9 mouse cellular contexts compared by ENCODE assay signal in the genomic region with DNA sequence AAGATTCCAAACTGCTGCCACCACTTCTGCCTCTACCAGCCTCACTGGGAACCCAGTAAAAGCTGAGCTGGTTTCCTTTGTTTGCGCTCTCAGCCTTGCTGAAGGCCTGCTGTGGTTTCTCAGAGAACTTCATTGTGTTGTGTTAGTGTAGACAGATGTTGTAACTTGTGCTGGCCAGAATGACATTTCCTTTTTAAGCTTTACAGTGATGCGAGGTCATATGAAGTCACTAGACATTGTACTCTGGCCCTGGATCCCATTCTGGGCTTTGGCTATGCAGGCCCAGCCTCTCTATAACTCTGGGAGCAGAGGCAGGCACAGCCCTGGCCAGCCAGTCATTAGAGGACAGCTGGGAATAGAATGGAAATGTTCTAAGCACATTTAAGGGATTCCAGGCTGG.
DNase-seq lines count a peak whose midpoint lies in the region; ATAC-seq and TF ChIP-seq lines count a peak whose summit lies in the region.
"Had no signal": no experiment of that assay in that cellular context is flagged by ENCODE, and none has a peak within 500 bp of the region (broad histone marks: within the 10 kb centered on the region; RNA-seq: fewer than 3 reads in every experiment).

No protein-coding gene starts in this region.

- no peak for TF ChIP-seq EP300 in stomach, postnatal 0 days (optimal IDR thresholded peaks at IDR 0.05)

- intact Hi-C loops in gastrocnemius, adult 2 months (cut with DNase I): loop anchor here (2.0 to 5.0 kb wide), 2 partner anchors 21 to 76 kb away; no protein-coding TSS in a partner anchor
- intact Hi-C loops in gastrocnemius, postnatal 14 days (cut with DNase I; ENCODE audit: low total_unique reads): loop anchor here (10.0 kb wide), 1 partner anchor 73 kb away; no protein-coding TSS in a partner anchor

- H3K4me2 ChIP-seq in lung, embryonic 16.5 days (ENCODE audit: low read depth, low read length): no peak overlapping the region
- no peak overlapping the region for H3K4me2 ChIP-seq in intestine, embryonic 15.5 days (replicated peaks)
- no peak overlapping the region for H3K4me2 ChIP-seq in stomach, postnatal 0 days (replicated peaks; ENCODE audit: low read depth)

- H3K9me3 ChIP-seq in lung, embryonic 16.5 days (ENCODE audit: control insufficient read depth, low read length): no peaks in the 10 kb centered on the region
- no peaks in the 10 kb centered on the region for H3K9me3 ChIP-seq in intestine, embryonic 15.5 days
- no peaks in the 10 kb centered on the region for H3K9me3 ChIP-seq in stomach, postnatal 0 days (ENCODE audit: control insufficient read depth, low read length)

- peak; percentile 53 for ATAC-seq in lung, embryonic 16.5 days (ENCODE audit: low read depth)
- ATAC-seq in intestine, embryonic 15.5 days: no peak
- no peak; the same call in 1 of the 2 replicates for ATAC-seq in stomach, postnatal 0 days (ENCODE audit: low FRiP score, low TSS enrichment)

- peak overlapping the region; percentile 73 for H3K27ac ChIP-seq in gastrocnemius, adult 2 months
- peak overlapping the region; percentile 68 for H3K27ac ChIP-seq in lung, embryonic 16.5 days (ENCODE audit: low read length)
- peak overlapping the region; percentile 29; the same call in 1 of the 2 replicates for H3K27ac ChIP-seq in intestine, embryonic 15.5 days
- H3K27ac ChIP-seq in stomach, postnatal 0 days (replicated peaks): peak overlapping the region; percentile 35; the same call in 1 of the 2 replicates

- TF ChIP-seq CTCF in gastrocnemius, adult 2 months (IDR thresholded peaks at IDR 0.05): no peak
- no peak for TF ChIP-seq CTCF in stomach, postnatal 0 days (IDR thresholded peaks at IDR 0.05; ENCODE audit: low read depth)

- H3K9ac ChIP-seq in lung, embryonic 16.5 days (ENCODE audit: low read length): no peak overlapping the region
- H3K9ac ChIP-seq in intestine, embryonic 15.5 days: no peak overlapping the region
- no peak overlapping the region for H3K9ac ChIP-seq in stomach, postnatal 0 days (ENCODE audit: low read length)

- H3K4me1 ChIP-seq in lung, embryonic 16.5 days (replicated peaks; ENCODE audit: control insufficient read depth, insufficient read depth, low read length): peaks cover 10% of the 10 kb centered on the region
- H3K4me1 ChIP-seq in intestine, embryonic 15.5 days (replicated peaks): peaks cover 7% of the 10 kb centered on the region; the same call in 1 of the 2 replicates
- no peaks in the 10 kb centered on the region for H3K4me1 ChIP-seq in stomach, postnatal 0 days (replicated peaks; ENCODE audit: control insufficient read depth, insufficient read depth)

- H3K36me3 ChIP-seq in lung, embryonic 16.5 days (ENCODE audit: control insufficient read depth, insufficient read depth, low read length): no peaks in the 10 kb centered on the region
- no peaks in the 10 kb centered on the region for H3K36me3 ChIP-seq in intestine, embryonic 15.5 days
- H3K36me3 ChIP-seq in stomach, postnatal 0 days (ENCODE audit: control insufficient read depth, insufficient read depth, low read length): no peaks in the 10 kb centered on the region

- no peak for DNase-seq in gastrocnemius, adult 2 months
- DNase-seq in gastrocnemius, postnatal 14 days: no peak
- no peak for DNase-seq in lung, postnatal 36 days
- no peak for DNase-seq in stomach, postnatal 0 days (ENCODE audit: low spot score)
- no peak for DNase-seq in urinary bladder, postnatal 4 days (ENCODE audit: low spot score in 2 of 2)
- no peak for DNase-seq in right cerebral cortex, postnatal 14 days
- DNase-seq: kidney, adult 18-20 months had no signal

- H3K4me3 ChIP-seq in gastrocnemius, adult 2 months: no peak overlapping the region
- H3K4me3 ChIP-seq in lung, embryonic 16.5 days (ENCODE audit: low read length): no peak overlapping the region
- H3K4me3 ChIP-seq in intestine, embryonic 15.5 days (replicated peaks): no peak overlapping the region
- no peak overlapping the region for H3K4me3 ChIP-seq in stomach, postnatal 0 days (ENCODE audit: low read depth, low read length)

- WGBS in lung, embryonic 16.5 days: 59% methylated on average over 2 of the region's 2 CpGs
- WGBS in intestine, embryonic 15.5 days: 73% methylated on average over 2 of the region's 2 CpGs
- 42% methylated on average over 2 of the region's 2 CpGs for WGBS in stomach, postnatal 0 days

- H3K27me3 ChIP-seq in lung, embryonic 16.5 days (ENCODE audit: control insufficient read depth, insufficient read depth, low read depth, low read length): no peaks in the 10 kb centered on the region
- no peaks in the 10 kb centered on the region for H3K27me3 ChIP-seq in intestine, embryonic 15.5 days (replicated peaks)
- no peaks in the 10 kb centered on the region for H3K27me3 ChIP-seq in stomach, postnatal 0 days (ENCODE audit: control insufficient read depth, insufficient read depth, low read length)
